Mouse (Mus musculus) urinary bladder, postnatal 14 days (tissue): Measurements from ENCODE around the gene Ramac.
A peak's percentile ranks its signal among the peaks of the same experiment; 100 is the strongest.

ENCODE experiments used
- DNase-seq: peaks from one replicate; pipeline ENCODE4 v3.0.0; 2021; ENCODE audit warnings: low spot score

Ramac gene

DNA sequence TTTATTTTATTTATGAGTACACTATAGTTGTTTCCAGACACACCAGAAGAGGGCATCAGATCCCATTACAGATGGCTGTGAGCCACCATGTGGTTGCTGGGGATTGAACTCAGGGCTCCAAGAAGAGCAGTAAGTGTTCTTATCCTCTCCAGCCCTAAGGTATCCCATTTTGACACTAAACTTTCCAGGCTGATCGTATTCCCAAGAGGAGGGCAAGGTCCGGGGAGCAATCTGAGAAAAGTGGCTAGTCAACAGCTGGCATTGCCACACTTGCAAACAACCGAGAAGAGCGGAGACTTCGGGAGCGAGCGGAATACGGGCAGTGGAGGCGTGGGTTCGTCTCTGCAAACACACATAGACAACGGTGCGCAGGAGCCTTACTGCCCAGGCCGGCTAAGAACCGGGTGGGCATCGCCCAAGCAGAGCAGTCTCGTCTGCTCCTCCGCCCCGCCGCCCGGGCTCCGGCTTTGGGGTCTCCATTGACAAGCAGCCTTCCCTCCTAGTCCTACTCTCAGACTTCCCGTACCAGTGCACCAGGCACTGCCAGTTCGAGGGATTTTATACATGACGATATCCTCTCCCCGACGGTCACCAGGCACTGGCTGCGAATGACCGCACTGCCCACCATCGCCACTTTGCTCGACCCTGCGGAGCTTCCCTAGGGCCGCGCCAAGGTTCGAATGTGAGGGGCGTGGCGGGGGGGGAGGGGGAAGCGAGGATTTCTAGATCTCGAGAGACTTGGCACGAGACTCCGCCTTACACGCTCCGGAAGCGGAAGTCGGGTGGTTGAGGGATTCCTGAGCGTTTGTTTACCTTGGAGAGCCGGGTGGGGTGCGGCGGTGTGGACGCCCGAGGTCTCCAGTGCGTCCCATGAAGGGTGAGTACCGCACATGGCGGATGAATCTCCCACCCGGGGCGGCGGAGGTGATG is at the start of gene Ramac:
TSS of gene Ramac (plus strand) at position 746 of the 930 bp plus-strand sequence.
- DNase-seq, result peak; percentile 92

- no peak for DNase-seq
Observed at GRCm38 (mm10) chr7:81718657-81719056, 44.1 kb upstream of the Ramac start.

DNA sequence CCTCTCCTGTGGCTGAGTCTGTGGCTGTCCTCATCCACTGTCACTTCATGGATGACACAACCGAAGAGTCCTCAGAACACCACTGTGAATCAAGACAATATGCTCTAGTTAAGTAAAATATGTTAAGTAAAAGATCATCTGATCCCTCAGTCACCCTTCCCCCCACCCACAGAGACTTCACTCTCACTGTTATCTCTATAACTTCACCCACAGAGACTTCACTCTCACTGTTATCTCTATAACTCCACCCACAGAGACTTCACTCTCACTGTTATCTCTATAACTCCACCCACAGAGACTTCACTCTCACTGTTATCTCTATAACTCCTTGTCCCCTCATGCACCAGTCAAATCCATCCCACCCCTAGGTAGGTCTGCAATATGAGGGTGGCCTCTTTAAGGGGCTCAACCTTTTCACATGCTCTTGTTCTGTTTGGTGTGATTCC is 43.5 kb upstream of the Ramac start:
- no peak for DNase-seq

GRCm38 (mm10) chr7:81721271-81721670 is 41.5 kb upstream of the Ramac start:
- no peak for DNase-seq

- no peak for DNase-seq
Observed at GRCm38 (mm10) chr7:81723851-81724250, 38.9 kb upstream of the Ramac start.

DNA sequence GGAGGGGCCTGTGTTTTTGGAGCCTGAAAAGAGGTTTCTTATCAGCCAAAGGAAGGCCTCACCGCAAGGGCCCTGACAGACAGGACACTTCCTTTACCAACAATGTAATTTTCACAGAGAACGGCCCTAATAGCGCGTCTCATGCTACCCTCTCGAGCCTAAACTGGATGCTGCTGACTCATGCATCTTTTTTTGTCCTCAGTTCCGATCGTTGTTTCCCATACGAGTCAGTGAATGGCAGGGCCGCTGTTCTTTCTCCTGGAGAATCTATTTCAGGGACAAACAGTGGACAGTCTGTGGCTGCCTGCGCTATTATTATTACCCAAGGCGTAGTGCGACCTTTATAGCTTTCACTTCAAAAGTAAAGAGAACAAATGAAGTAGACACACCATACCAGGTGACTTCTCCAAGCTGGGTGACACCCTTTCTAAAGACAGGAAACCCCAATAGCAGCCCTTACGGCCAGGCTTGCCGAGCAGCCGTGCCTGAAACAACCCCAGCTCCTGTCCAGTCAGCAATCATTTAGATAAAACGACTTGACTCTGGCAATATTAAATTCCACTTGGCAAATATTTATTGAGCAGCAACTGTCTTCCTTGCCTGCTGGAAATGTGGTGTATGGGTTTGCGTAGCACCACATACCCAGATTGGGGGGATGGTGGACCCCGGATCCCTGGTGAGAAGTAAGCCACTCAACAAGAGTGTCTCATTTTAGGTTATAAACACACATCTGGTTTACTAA is 36.6 kb upstream of the Ramac start:
- no peak for DNase-seq

- no peak for DNase-seq
Observed at GRCm38 (mm10) chr7:81726728-81727005, 36.1 kb upstream of the Ramac start.

- DNase-seq, result no peak
Observed at GRCm38 (mm10) chr7:81727716-81728115, 35.0 kb upstream of the Ramac start.

- DNase-seq, result peak; percentile 51
Observed at GRCm38 (mm10) chr7:81729787-81730186, 32.9 kb upstream of the Ramac start.

- DNase-seq, result no peak
Observed at GRCm38 (mm10) chr7:81731181-81731651, 31.5 kb upstream of the Ramac start.

GRCm38 (mm10) chr7:81732183-81733089 is 30.3 kb upstream of the Ramac start:
- DNase-seq, result no peak

GRCm38 (mm10) chr7:81735300-81736048 is 27.3 kb upstream of the Ramac start:
- DNase-seq, result peak; percentile 54

DNA sequence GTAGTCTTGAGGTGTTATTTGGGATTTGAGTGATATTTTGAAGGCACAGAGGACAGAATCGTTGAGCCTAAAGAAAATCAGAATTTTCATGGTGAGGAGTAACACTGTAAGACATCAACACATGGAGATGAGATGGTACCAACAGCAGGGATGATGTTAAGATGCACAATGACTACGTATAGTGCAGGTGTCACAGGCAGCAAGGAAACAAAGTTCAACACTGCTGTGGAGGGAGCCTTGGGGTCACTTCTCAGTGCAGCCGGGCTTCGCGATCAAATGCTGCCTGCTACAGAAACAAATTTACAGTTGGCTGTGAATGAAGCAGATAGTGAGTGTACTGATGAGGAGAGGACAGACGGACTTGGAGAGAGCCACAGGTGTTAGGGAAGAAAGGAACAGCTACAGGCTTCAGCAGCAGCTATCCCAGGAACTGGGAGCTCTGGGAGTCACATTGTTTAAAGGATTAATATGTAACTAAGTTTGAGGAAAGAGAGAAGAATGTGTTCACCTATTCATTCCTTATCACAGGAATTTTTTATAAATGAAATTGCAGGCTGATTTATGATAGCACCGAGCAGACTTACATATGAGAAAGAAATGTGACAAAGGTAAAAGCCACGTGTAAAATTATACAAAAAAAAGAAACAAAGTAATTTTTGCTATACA is 23.9 kb upstream of the Ramac start:
- no peak for DNase-seq

DNA sequence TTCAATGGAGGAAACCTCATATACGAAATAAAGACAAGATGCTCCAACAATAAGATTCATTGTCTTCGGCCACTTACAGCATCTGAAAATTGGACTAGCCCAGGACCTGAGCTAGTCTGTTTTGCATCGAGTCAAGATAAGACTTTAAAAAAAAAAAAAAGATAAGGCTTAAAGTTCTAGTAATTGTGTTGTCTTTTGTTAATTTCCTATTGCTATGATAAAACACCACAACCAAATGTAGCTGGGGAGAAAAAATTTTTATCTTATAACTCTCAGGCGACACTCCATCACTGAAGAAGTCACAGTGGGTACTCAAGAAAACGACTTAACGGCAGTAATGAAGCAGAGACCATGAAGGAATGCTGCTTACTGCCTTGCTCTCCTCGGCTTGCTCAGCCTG is 22.7 kb upstream of the Ramac start:
- DNase-seq, result no peak

DNA sequence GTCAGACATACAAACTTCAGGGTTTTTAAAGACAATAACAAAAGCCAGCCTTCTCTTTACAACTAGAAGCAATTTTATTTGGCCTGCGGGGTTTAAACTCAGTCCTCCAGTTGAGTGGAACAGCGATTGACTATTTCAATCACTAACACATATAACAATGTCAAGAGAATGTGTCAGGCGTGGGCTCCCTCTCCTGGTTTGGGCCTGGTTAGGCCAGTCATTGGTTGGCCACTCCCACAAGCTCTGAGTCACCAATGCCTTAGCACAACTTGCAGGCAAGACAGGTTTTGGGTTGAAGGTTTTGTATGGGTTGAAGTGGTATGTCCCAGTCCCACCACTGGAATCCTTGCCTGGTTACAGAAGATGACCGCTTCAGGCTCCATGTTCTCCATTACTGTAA is 18.6 kb upstream of the Ramac start:
- peak; percentile 77 for DNase-seq

- no peak for DNase-seq
Observed at GRCm38 (mm10) chr7:81747956-81748355, 14.8 kb upstream of the Ramac start.

- DNase-seq, result no peak
Observed at GRCm38 (mm10) chr7:81763110-81763845, 553 bp downstream of the Ramac start.

- no peak for DNase-seq
Observed at GRCm38 (mm10) chr7:81772786-81773539, 10.2 kb downstream of the Ramac start.

DNA sequence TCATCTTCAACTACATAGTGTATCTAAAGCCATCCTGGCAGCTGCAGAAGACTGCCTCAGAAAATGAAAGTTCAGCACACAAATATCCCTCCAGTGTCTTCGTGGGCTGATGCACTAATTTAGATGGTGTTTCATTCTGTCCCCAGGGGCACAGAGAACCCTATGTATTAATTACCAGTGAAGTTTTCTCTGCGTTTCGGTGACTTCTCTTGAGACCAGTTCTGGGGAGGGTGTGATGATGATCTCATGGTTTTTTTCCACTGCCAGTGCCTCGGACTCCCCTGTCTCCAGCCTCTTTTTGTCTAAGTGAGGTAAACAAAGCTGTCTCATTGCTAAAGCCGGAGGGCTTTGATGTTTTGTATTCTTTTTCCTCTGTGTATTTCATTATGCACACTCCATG is 12.6 kb downstream of the Ramac start:
- DNase-seq, result no peak
